Mouse (Mus musculus) G1E (cell line): ENCODE data around the gene Rnf216. TPM values are rescaled to one million over a fixed set of nuclear protein-coding genes. Genes with fewer than 3 reads are reported as not detected.
A peak's percentile ranks its signal among the peaks of the same experiment; 100 is the strongest.

Source experiments
- ATAC-seq: 2 replicates; pipeline ENCODE4 v1.8.0; 2016; ENCODE audit warnings: mild to moderate bottlenecking; ENCODE audit not compliant: insufficient number of reproducible peaks, poor library complexity, low FRiP score, severe bottlenecking; ENCODE audit errors: extremely low read depth
- DNase-seq: peaks from one replicate; pipeline ENCODE4 v3.0.0; 2012; ENCODE audit warnings: low spot score
- H3K27me3 ChIP-seq: 2 replicates; pipeline ENCODE4 v1.6.1; 2012; ENCODE audit warnings: mild to moderate bottlenecking, low read length, inconsistent platforms; ENCODE audit not compliant: insufficient read depth
- H3K36me3 ChIP-seq: replicated peaks from 2 replicates; pipeline ENCODE3; 2012; ENCODE audit warnings: mild to moderate bottlenecking, inconsistent platforms
- H3K4me1 ChIP-seq: 2 replicates; pipeline ENCODE4 v1.6.1; 2012; ENCODE audit warnings: low read depth, low read length, inconsistent platforms, mixed read lengths; ENCODE audit not compliant: insufficient read depth
- H3K4me3 ChIP-seq: 2 replicates; pipeline ENCODE4 v1.5.1; 2012; ENCODE audit warnings: low read depth, mild to moderate bottlenecking, inconsistent platforms, low read length, moderate library complexity, mixed read lengths
- H3K9me3 ChIP-seq: replicated peaks from 2 replicates; pipeline ENCODE4 v1.6.1; 2012; ENCODE audit warnings: inconsistent platforms
- CTCF ChIP-seq: IDR thresholded peaks from 2 replicates; pipeline ENCODE4 v1.5.1; 2012; ENCODE audit warnings: low read depth, low read length, inconsistent platforms, mixed read lengths
- GATA1 ChIP-seq: IDR thresholded peaks from 2 replicates; pipeline ENCODE4 v1.6.1; 2012; ENCODE audit warnings: borderline replicate concordance, low read length, inconsistent platforms, mixed read lengths
- GATA2 ChIP-seq: IDR thresholded peaks from 2 replicates; pipeline ENCODE4 v1.6.1; 2012; ENCODE audit warnings: low read depth, low read length, inconsistent platforms, borderline replicate concordance
- POLR2AphosphoS5 ChIP-seq: IDR thresholded peaks from 2 replicates; pipeline ENCODE4 v1.6.1; 2012; ENCODE audit warnings: low read depth, low read length, inconsistent platforms; ENCODE audit not compliant: insufficient replicate concordance
- TAL1 ChIP-seq: conservative IDR thresholded peaks from 2 replicates; pipeline ENCODE4 v1.6.1; 2012; ENCODE audit warnings: low read depth, low read length, inconsistent platforms, mixed read lengths
- polyA plus RNA-seq: library from polyadenylated mRNA; stranded (reverse); fragments of >175 nt; gene quantifications from 2 replicates; pipeline ENCODE4 v1.2.3, GENCODE M21; 2012
- total RNA-seq, 2 experiments: library from RNA; stranded (forward) in 1 of 2; stranded (reverse) in 1 of 2; fragments of 200-1000 nt in 1 of 2; fragments of >200 nt in 1 of 2; fragmentation: Nextera tagmentation in 1 of 2; gene quantifications; 2 replicates each; pipeline ENCODE4 v1.2.3; 2014 to 2017

Rnf216 gene
- total and polyA plus RNA-seq, 3 experiments: 35.5 to 89.5 (median 54.9) TPM

GRCm38 (mm10) chr5:142963003-142963704 is 149.6 kb downstream of the Rnf216 start:
- no peaks in the 10 kb centered on the region for H3K36me3 ChIP-seq
- H3K9me3 ChIP-seq: peaks cover 16% of the 10 kb centered on the region
- H3K4me3 ChIP-seq: no peak overlapping the region; the same call in 1 of the 2 replicates
- H3K27me3 ChIP-seq: peaks cover 72% of the 10 kb centered on the region
- TF ChIP-seq POLR2AphosphoS5 (no peak), CTCF (no peak), TAL1 (no peak), GATA1 (no peak), GATA2 (no peak)
- DNase-seq (no peak), ATAC-seq (no peak)
- H3K4me1 ChIP-seq: peaks cover 21% of the 10 kb centered on the region

GRCm38 (mm10) chr5:142962444-142962961 is 150.3 kb downstream of the Rnf216 start:
- H3K27me3 ChIP-seq: peaks cover 72% of the 10 kb centered on the region
- ATAC-seq (no peak), DNase-seq (no peak)
- H3K9me3 ChIP-seq: peaks cover 16% of the 10 kb centered on the region
- H3K4me1 ChIP-seq: peaks cover 21% of the 10 kb centered on the region
- H3K4me3 ChIP-seq: no peak overlapping the region
- no peaks in the 10 kb centered on the region for H3K36me3 ChIP-seq
- TF ChIP-seq TAL1 (no peak), CTCF (no peak), GATA2 (no peak), POLR2AphosphoS5 (no peak), GATA1 (no peak)

GRCm38 (mm10) chr5:142961881-142962443 is 150.8 kb downstream of the Rnf216 start:
- Histone ChIP-seq H3K27me3 (peaks cover 68% of the 10 kb centered on the region), H3K4me3 (no peak overlapping the region), H3K4me1 (peaks cover 21% of the 10 kb centered on the region), H3K36me3 (no peaks in the 10 kb centered on the region), H3K9me3 (peaks cover 16% of the 10 kb centered on the region)
- DNase-seq (no peak), ATAC-seq (no peak)
- no peak for TF ChIP-seq CTCF

GRCm38 (mm10) chr5:142961398-142961880 is 151.4 kb downstream of the Rnf216 start:
- Histone ChIP-seq H3K27me3 (peaks cover 71% of the 10 kb centered on the region), H3K4me1 (peaks cover 21% of the 10 kb centered on the region), H3K4me3 (no peak overlapping the region), H3K36me3 (no peaks in the 10 kb centered on the region), H3K9me3 (peaks cover 16% of the 10 kb centered on the region)
- DNase-seq: no peak
- ATAC-seq: no peak
- TF ChIP-seq POLR2AphosphoS5 (no peak), TAL1 (no peak), CTCF (no peak), GATA2 (no peak), GATA1 (no peak)

- peak overlapping the region; percentile 38 for H3K4me3 ChIP-seq
- no peak for TF ChIP-seq POLR2AphosphoS5
- TF ChIP-seq TAL1: no peak
- TF ChIP-seq CTCF: no peak
- TF ChIP-seq GATA1: no peak
- TF ChIP-seq GATA2: no peak
- ATAC-seq (no peak), DNase-seq (no peak)
- peaks cover 21% of the 10 kb centered on the region for H3K4me1 ChIP-seq
- H3K36me3 ChIP-seq: no peaks in the 10 kb centered on the region
- H3K9me3 ChIP-seq: peaks cover 16% of the 10 kb centered on the region
- peaks cover 67% of the 10 kb centered on the region for H3K27me3 ChIP-seq
These were observed 152.0 kb downstream of the Rnf216 start for GRCm38 (mm10) chr5:142960775-142961271.

- ATAC-seq: no peak
- H3K4me3 ChIP-seq: peak within 1 kb of the TSS; percentile 38
- H3K36me3 ChIP-seq: no peaks in the 10 kb centered on the region
- DNase-seq: no peak
- peaks cover 19% of the 10 kb centered on the region for H3K4me1 ChIP-seq
- peaks cover 16% of the 10 kb centered on the region for H3K9me3 ChIP-seq
- peaks cover 73% of the 10 kb centered on the region for H3K27me3 ChIP-seq
- no peak for TF ChIP-seq CTCF
- no peak for TF ChIP-seq GATA1
- TF ChIP-seq GATA2: no peak
- no peak for TF ChIP-seq POLR2AphosphoS5
- no peak for TF ChIP-seq TAL1
These were observed 152.9 kb downstream of the Rnf216 start, which contains the start of gene Fscn1 for GRCm38 (mm10) chr5:142959576-142960556. Fscn1 (plus strand) TSS chr5:142960343.
